Mouse (Mus musculus) CH12.LX (cell line): ENCODE results near the gene Gfpt1.

Source experiments
- CHD2 ChIP-seq: IDR thresholded peaks from 2 replicates; pipeline ENCODE4 v1.6.1; 2011; ENCODE audit warnings: low read length, improper control_type of control experiment
- CTCF ChIP-seq, 2 experiments: IDR thresholded peaks in 1 of 2; conservative IDR thresholded peaks in 1 of 2; 2 replicates each; pipeline ENCODE4 v1.5.1; 2011 to 2012; ENCODE audit warnings: low read depth in 2 of 2, low read length in 2 of 2, improper control_type of control experiment in 1 of 2, inconsistent platforms in 1 of 2, mild to moderate bottlenecking in 1 of 2, moderate library complexity in 1 of 2
- EP300 ChIP-seq: IDR thresholded peaks from 2 replicates; pipeline ENCODE4 v1.6.1; 2011; ENCODE audit warnings: low read length, improper control_type of control experiment
- MXI1 ChIP-seq: IDR thresholded peaks from 2 replicates; pipeline ENCODE4 v1.6.1; 2011; ENCODE audit warnings: mild to moderate bottlenecking, low read depth, low read length, improper control_type of control experiment
- SMC3 ChIP-seq: IDR thresholded peaks from 2 replicates; pipeline ENCODE4 v1.6.1; 2011; ENCODE audit warnings: low read depth, low read length, improper control_type of control experiment

DNA sequence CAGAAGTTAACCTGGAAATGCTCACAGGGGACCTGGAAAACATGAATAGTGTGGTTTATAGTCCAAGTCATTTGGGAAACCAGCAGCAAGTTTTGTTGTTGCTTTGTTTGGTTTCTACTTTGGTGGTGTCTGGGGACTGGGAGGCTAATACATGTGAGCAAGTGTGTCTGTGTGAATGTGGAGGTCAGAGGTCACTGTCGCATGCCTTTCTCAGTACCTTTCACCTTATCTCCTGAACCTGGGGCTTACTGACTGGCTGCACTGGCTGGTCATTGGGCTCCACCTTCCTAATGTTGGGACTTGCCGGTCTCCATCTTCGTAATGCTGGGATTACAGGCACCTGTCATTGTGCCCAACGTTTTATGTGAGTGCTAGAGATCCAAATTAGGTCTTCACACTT is 28.0 kb downstream of the Gfpt1 start:
- TF ChIP-seq SMC3 (no peak), EP300 (no peak), CTCF (conservative IDR thresholded peaks at IDR 0.05 in 1 of 2, IDR thresholded peaks at IDR 0.05 in 1 of 2; ENCODE audit: low read depth in 2 of 2, low read length in 2 of 2) (no peak), CHD2 (no peak), MXI1 (no peak)
